Mouse (Mus musculus): ENCODE measurements around the gene Olfr524. TPM values are rescaled to one million over a fixed set of nuclear protein-coding genes. Genes with fewer than 3 reads are reported as not detected.

Gene Olfr524
- total RNA-seq (2023) = not detected

GRCm38 (mm10) chr7:140205864-140206263 is at the start of gene Olfr524:
Gene Olfr524 (minus strand): TSS chr7:140205964.

GRCm38 (mm10) chr7:140247216-140247615 is 41.5 kb upstream of the Olfr524 start, which contains the start of gene 5830411N06Rik:
Gene 5830411N06Rik (plus strand): TSS chr7:140247284.

GRCm38 (mm10) chr7:140217967-140218366 is 12.2 kb upstream of the Olfr524 start, which contains the start of gene Cd163l1:
Gene Cd163l1 (plus strand): TSS chr7:140218267.

GRCm38 (mm10) chr7:140172936-140173335 is 32.8 kb downstream of the Olfr524 start, which contains the start of gene Olfr523:
Gene Olfr523 (plus strand): TSS chr7:140173217.

GRCm38 (mm10) chr7:140164664-140165063 is 41.1 kb downstream of the Olfr524 start, which contains the start of gene Olfr522:
Gene Olfr522 (minus strand): TSS chr7:140164764.

GRCm38 (mm10) chr7:140154218-140154927 is 51.4 kb downstream of the Olfr524 start, which contains the start of gene Sprn:
Gene Sprn (minus strand): TSS chr7:140154877.

Other genes with a start within 250 kb of the Olfr524 start
- gene 6430531B16Rik, start 227.2 kb downstream of the Olfr524 start, total RNA-seq (2023) = not detected
- gene Adam8, start 213.4 kb downstream of the Olfr524 start, total RNA-seq (2023) = 1 to 10 TPM; 5.3 to 6.2 TPM
- gene Zfp511, start 169.6 kb downstream of the Olfr524 start, total RNA-seq (2023) = 10 to 100 TPM; 34.5 to 36.2 TPM
- gene Tubgcp2, start 169.3 kb downstream of the Olfr524 start, total RNA-seq (2023) = 10 to 100 TPM; 35.2 to 37.0 TPM
- not detected for gene Msx3, start 156.9 kb downstream of the Olfr524 start, total RNA-seq (2023)
- gene Caly, start 123.4 kb downstream of the Olfr524 start, total RNA-seq (2023) = not detected
- not detected for gene Prap1, start 112.6 kb downstream of the Olfr524 start, total RNA-seq (2023)
- 10 to 100 TPM; 10.8 to 11.7 TPM for gene Fuom, start 103.5 kb downstream of the Olfr524 start, total RNA-seq (2023)
- gene Paox, start 90.2 kb downstream of the Olfr524 start, total RNA-seq (2023) = 1 to 10 TPM; 5.7 to 6.3 TPM
- gene Echs1, start 89.5 kb downstream of the Olfr524 start, total RNA-seq (2023) = 10 to 100 TPM; 33.6 to 34.2 TPM
- 10 to 100 TPM; 17.5 to 26.8 TPM for gene Mtg1, start 68.4 kb downstream of the Olfr524 start, total RNA-seq (2023)
- not detected for gene Sprn, start 51.1 kb downstream of the Olfr524 start, total RNA-seq (2023)
- not detected for gene Olfr522, start 41.2 kb downstream of the Olfr524 start, total RNA-seq (2023)
- not detected for gene Olfr523, start 32.7 kb downstream of the Olfr524 start, total RNA-seq (2023)
- gene Cd163l1, start 12.3 kb upstream of the Olfr524 start, total RNA-seq (2023) = 1 to 10 TPM in 1 of 2 experiments, under 1 TPM in 1; 0.86 to 2.6 TPM
- gene 5830411N06Rik, start 41.3 kb upstream of the Olfr524 start, total RNA-seq (2023) = 1 to 10 TPM; 3.6 to 4.5 TPM
- gene Olfr525, start 114.9 kb upstream of the Olfr524 start, total RNA-seq (2023) = not detected
- gene Olfr527, start 128.1 kb upstream of the Olfr524 start, total RNA-seq (2023) = not detected
- gene Olfr60, start 155.7 kb upstream of the Olfr524 start, total RNA-seq (2023) = not detected
- gene Olfr530, start 170.4 kb upstream of the Olfr524 start, total RNA-seq (2023) = not detected
- not detected for gene Olfr531, start 197.0 kb upstream of the Olfr524 start, total RNA-seq (2023)
- not detected for gene Olfr532, start 215.7 kb upstream of the Olfr524 start, total RNA-seq (2023)